Mouse (Mus musculus) neutrophil, adult 59 days (primary cell): ENCODE results near the gene Eno3. TPM values are rescaled to one million over a fixed set of nuclear protein-coding genes. Genes with fewer than 3 reads are reported as not detected.

ENCODE experiments used
- total RNA-seq, 2 experiments: library from RNA; stranded (reverse); gene quantifications; 1 replicate in 1 of 2; 2 replicates in 1 of 2; pipeline ENCODE4 v1.2.4; 2023

The Eno3 gene
- 10 to 100 TPM in 1 of 2 experiments, 1 to 10 TPM in 1; 7.2 to 10.3 TPM for total RNA-seq

DNA sequence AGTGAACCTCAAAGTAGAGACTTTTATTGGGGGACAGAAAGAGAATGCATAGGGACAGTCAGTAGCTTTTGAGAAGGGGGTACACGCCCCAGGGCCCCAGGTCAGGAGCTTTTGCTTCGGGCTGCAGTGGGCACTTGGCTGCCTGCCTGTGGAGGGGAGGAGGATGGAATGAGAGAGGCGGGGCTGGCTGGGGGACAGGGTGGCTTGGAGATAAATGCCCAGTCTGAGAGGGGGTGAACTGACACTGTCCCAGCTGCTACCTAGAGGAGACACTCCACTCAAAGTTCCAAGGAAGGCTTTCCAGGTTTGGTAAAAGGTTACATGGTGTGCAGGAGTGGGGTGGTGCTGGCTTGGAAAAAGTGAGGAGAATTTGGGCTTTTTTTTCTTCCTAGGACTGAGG is at the start of gene Eno3:
Eno3 (plus strand) TSS at position 239 of the 400 bp plus-strand sequence.

DNA sequence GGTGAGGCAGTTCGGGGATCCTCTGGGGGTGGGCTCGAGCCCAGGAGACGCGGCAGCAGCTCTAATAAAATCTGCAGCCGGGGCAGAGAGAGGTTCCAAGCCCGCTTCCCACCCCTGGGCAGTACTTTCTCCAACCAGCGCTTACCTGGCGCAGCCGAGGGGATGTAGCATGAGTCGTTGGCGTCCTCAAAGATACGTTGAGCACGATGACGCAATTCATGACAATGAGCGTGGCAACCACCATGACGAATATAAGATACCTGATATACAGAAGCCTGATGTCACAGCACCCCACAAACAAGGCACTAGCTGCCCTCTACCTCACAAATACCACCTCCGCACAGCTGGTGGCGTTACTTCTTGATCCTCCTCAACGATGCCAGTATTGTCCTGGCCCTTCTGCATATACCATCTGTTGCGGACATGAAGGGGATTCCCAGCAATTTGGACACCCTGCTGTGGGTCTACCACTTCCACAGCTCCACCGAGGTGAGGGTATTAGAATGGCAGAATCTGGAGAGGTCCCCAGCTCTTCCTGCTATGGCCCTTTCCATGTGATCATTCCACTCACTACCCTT is 41.4 kb upstream of the Eno3 start, which contains the start of gene 4930544D05Rik:
4930544D05Rik (plus strand) TSS at position 333 of the 578 bp plus-strand sequence.

DNA sequence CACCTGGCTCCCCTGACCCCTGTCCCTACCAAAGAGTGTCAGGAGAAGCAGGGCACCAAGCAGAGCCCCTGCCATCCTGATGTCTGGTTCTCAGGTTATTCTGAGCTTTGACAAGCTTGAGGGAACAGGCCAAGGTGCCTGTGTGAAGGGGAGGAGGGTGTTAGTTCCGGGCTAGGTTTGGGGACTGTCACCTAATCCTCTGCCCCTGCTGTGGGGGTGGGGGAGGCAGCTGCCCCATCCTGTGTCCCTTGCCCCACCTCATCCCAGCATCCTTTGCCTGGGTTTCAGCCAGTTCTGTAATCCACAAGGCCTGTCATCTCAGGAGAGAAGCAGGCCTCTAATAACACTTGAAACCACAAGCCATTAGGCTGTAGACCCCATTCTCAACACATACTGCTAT is 37.9 kb upstream of the Eno3 start, which contains the start of gene Chrne:
Chrne (minus strand) TSS at position 116 of the 400 bp plus-strand sequence.

DNA sequence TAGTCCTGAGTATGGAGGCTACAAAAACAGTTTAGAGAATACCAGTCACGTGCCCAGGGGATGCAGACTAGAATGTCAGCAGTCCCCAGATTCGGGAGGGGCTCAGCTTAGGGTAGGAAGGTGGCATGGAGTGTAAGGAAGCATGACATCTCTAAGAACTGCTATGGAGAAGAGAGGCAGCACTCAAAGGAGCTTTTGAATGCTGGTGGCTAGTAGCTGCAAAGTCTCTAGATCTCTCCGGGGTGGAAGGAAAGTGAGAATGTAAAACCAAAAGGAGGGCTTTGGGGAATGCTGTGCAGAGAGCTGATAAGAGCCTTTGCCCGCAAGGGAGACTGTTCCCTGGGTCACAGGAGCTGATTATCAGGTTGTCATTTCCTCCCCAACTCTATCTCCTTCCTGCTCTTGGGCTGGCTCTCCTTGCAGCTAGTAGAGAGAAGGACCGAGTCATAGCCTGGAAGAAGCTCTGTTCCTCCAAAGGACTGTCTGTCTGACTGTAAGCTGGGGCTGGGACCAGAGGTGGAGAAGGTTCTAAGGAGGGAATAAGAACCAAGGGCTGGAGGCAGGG is 18.2 kb upstream of the Eno3 start, which contains the start of gene Gp1ba:
Gp1ba (plus strand) TSS at position 409 of the 565 bp plus-strand sequence.

DNA sequence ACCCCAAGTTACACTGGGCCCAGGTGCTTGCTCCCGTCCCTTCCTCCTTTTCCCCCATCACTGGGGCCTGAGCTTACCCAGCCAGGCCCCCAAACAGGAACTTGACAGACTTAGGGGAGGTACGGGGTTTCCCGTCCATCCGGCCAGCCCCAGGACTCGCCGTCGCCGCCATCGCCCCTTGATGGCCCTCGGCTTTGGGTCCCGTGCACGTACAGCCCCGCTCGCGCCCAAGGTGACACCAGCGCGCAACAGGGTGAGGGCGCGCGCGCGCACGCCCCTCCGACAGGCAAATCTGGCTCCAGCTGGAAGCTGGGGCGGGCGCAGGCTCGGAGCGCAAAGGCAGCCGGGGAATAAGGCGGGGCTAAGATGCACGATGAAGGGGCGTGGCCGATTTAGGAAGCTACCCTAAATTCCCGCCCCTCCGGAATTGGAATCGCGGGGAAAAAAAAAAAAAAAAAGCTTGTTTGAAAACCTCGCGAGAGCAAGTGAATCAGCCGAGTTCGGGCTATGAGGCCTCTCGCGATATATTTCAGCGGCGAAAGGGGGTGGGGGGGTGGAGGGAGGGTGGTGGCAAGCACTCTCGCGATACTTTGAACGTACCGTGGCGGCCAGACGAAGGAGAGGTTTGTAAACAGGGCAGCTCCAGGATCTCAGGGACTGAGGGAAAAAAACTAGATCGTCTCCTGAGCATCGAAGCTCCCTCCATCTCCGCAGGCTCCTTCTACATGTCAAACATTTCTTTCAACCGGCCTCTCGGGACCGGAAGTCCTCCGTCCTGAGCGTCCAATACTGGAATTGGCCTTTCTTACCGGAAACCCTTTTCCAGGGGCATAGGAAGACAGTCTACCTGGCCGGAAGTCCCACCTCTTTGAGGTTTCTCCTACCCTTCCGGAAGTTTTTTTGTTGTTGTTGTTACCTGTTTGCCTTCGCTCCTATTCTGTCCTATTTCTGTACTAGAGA is 10.0 kb upstream of the Eno3 start, which contains the start of the genes Rnf167 and Slc25a11:
Rnf167 (plus strand) TSS at position 545 of the 960 bp plus-strand sequence.
Slc25a11 (minus strand) TSS at position 789 of the 960 bp plus-strand sequence.

DNA sequence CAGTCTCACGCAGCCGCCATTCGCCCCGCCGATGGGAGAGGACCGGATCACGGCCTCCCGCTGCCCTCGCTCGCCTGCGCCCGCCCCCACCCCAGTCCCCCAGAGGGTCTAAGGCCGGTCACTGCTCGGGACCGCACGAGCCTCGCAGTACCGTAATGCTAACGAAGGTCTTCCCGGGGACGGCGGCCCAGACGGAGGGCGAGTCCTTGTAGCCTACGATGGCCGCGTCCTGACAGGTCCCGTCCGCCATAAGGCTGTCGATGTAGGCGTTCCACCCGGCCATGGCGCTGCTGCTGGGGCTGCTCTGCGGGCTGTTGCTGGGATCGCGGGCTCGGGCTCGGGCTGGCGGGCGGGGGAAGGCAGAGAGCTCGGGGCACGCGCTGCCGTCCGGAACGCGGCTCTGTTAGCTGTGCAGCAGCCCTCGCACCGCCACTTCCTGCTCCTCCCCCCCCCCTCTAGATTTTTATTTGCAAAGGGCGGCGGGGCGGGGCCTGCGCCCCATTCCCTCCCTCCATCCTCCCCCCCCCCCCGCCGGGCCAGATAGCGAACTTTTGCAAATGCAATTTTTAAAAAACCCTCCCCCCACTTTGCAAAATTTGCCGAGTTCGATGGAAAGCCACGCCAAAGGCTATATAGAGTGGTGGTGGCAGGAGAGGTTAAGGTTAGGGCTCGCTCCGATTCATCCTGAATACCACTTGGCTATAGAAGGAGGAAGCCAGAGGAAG is 2.6 kb upstream of the Eno3 start, which contains the start of gene Pfn1:
Pfn1 (minus strand) TSS at position 447 of the 725 bp plus-strand sequence.

DNA sequence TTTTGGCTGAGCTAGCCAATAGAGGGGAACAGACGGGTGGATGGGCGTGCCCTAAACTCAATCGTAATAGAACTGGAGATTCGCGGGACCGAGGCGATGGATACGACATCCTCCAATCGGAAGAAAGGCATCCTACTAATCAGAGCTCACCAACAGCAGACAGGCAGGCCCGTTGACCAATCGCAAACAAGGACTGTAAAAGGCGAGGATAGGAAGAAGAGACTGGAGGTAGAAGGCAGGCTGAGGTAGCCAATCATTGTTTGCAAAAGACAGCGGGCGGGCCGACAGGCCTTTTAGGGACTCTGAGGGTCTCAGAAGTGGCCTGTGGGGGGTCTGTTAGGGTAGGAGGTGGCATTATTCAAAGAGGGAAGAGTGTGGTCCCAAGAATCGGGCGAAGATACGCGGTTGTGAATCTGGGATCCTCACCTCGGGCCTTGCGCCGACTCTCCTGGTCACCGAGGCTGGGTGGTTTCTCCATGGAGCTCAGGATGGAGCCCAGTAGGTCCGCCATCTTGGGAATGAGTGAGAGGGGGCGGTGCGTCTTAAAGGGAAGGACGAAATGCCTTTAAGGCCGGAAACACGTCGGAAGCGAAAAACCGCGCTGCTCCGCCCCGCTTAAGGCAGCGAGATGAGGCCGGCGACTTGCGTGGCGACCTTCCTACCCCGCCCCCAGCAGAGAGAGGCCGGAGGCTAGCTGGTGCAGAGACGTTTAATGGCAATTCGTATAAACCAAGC is 11.9 kb downstream of the Eno3 start, which contains the start of gene Spag7:
Spag7 (minus strand) TSS at position 646 of the 735 bp plus-strand sequence.

DNA sequence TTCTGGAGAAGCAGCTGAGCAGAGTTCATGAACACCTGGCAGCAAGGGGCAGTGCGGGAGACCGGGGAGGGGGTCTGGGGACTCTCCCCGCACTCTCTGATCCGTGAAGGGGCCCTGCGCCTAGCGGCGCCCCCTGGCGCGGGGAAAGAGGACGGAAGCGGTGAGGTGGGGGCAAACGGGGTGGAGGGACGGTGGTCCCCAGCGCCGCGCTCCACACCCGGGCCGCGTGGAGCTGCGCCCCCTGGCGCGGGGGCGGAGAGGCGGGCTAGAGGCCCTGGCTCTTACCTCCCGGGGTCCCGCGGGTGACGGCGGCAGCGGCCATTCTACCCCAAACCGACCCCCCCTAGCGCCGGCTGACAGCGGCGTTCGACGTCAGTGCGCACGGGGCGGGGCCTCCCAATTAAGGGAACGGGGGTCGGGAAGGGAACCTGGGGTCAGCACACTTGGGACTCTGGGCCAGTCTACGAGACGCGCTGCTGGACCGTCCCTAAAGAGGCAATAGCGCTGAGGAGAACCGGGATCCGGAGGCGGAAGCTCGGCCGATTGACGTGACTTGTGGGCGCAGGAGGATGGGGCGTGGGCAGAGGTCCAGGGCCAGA is 30.7 kb downstream of the Eno3 start, which contains the start of gene Camta2:
Camta2 (minus strand) TSS at position 505 of the 599 bp plus-strand sequence.

DNA sequence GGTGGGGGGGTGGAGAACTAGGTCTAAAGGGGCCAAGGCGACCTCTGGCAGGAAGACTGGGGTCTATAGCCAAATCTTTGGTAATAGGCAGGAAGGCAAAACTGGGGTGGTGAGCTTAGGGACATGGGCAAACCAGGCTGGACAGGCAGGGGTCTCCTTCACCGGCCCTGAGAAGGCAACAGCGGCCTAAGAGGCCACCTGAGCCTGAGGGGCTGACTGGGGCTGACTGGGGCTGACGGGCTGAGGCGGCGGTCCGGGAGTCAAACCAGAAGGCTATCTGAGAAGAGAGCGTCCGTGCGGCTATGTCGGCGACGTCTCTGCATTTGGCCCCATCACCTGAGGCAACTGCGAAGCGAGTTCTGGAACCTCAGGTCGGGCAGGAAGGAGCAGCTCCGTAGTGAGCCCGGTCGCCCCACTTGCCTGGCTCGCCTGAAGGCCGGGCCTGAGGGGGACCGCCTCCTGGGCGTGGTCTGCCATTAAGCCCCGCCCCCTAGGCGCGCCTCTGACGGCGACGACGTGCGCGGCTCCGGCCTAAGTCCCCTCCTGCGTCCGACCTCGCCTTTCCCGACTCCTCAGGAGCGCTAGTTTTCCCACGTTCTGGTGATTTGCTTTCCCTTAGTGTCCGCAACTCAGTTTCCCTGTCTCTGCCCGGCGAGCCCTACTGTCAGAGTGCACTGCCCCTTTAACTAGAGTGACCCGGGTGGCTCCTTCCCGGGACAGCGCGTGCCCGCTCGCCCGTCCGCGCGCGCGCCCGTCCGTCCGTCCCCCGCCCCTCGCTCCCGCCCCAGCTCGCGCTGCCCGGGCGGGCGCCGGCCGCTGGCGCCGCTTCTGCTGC is 42.9 kb downstream of the Eno3 start, which contains the start of the genes Inca1 and Kif1c:
Inca1 (minus strand) TSS at position 434 of the 835 bp plus-strand sequence.
Kif1c (plus strand) TSS at position 827 of the 835 bp plus-strand sequence.

Other genes starting within 250 kb of the Eno3 start
- 10 to 100 TPM; 15.8 to 16.2 TPM for gene Pelp1, start 247.2 kb upstream of the Eno3 start, total RNA-seq
- 100 to 1,000 TPM; 841 to 909 TPM for gene Arrb2, start 224.6 kb upstream of the Eno3 start, total RNA-seq
- 10 to 100 TPM; 23.3 to 28.4 TPM for gene Med11, start 205.3 kb upstream of the Eno3 start, total RNA-seq
- gene Zmynd15, start 197.8 kb upstream of the Eno3 start, total RNA-seq, result under 1 TPM; 0.16 to 0.44 TPM
- gene Cxcl16, start 197.2 kb upstream of the Eno3 start, total RNA-seq, result 1 to 10 TPM; 1.5 to 1.9 TPM
- not detected for gene Tm4sf5, start 152.0 kb upstream of the Eno3 start, total RNA-seq
- not detected for gene Vmo1, start 142.6 kb upstream of the Eno3 start, total RNA-seq
- gene Gltpd2, start 138.0 kb upstream of the Eno3 start, total RNA-seq, result not detected
- gene Psmb6, start 131.8 kb upstream of the Eno3 start, total RNA-seq, result 10 to 100 TPM; 91.6 to 92.5 TPM
- not detected for gene Gm40193, start 124.3 kb upstream of the Eno3 start, total RNA-seq
- gene Pld2, start 117.1 kb upstream of the Eno3 start, total RNA-seq, result 1 to 10 TPM; 2.3 to 4.0 TPM
- gene Mink1, start 94.3 kb upstream of the Eno3 start, total RNA-seq, result 10 to 100 TPM; 31.6 to 35.9 TPM
- not detected for gene 4930544D05Rik, start 41.4 kb upstream of the Eno3 start, total RNA-seq
- gene Chrne, start 38.0 kb upstream of the Eno3 start, total RNA-seq, result not detected
- gene Gp1ba, start 18.1 kb upstream of the Eno3 start, total RNA-seq, result 1 to 10 TPM; 1.1 to 1.3 TPM
- gene Rnf167, start 10.0 kb upstream of the Eno3 start, total RNA-seq, result 100 to 1,000 TPM; 141 to 154 TPM
- gene Slc25a11, start 9.7 kb upstream of the Eno3 start, total RNA-seq, result 10 to 100 TPM; 80.5 to 86.2 TPM
- gene Pfn1, start 2.6 kb upstream of the Eno3 start, total RNA-seq, result 1,000 to 10,000 TPM; 2,042 to 2,066 TPM
- 10 to 100 TPM; 34.2 to 42.2 TPM for gene Spag7, start 12.2 kb downstream of the Eno3 start, total RNA-seq
- 10 to 100 TPM; 57.3 to 61.5 TPM for gene Camta2, start 30.9 kb downstream of the Eno3 start, total RNA-seq
- gene Inca1, start 43.0 kb downstream of the Eno3 start, total RNA-seq, result not detected
- 10 to 100 TPM; 26.3 to 33.0 TPM for gene Kif1c, start 43.3 kb downstream of the Eno3 start, total RNA-seq
- under 1 TPM; 0.77 to 0.89 TPM for gene Zfp3, start 107.0 kb downstream of the Eno3 start, total RNA-seq
- under 1 TPM; 0.44 to 0.53 TPM for gene Scimp, start 155.4 kb downstream of the Eno3 start, total RNA-seq
- 10 to 100 TPM; 13.0 to 13.2 TPM for gene Rabep1, start 187.6 kb downstream of the Eno3 start, total RNA-seq